24 mouse cellular contexts compared by ENCODE assay signal in genomic region chr2:91436713-91437112, GRCm38 (mm10). TPM values are rescaled to one million over a fixed set of nuclear protein-coding genes. Genes with fewer than 3 reads are reported as not detected.
DNase-seq lines count a peak whose midpoint lies in the region; ATAC-seq and TF ChIP-seq lines count a peak whose summit lies in the region.
"Had no signal": no experiment of that assay in that cellular context is flagged by ENCODE, and none has a peak within 500 bp of the region (broad histone marks: within the 10 kb centered on the region; RNA-seq: fewer than 3 reads in every experiment).

No protein-coding gene starts in this region.

- no peak for DNase-seq in forebrain, embryonic 10.5 days (ENCODE audit: extremely low spot score, low spot score)
- no peak for DNase-seq in heart, postnatal 14 days
- no peak for DNase-seq in layer of hippocampus, adult 2 months (ENCODE audit: low spot score in 2 of 2)
- no peak for DNase-seq in layer of hippocampus, adult 18-20 months (ENCODE audit: low spot score in 2 of 2)
- DNase-seq in forebrain, embryonic 14.5 days (ENCODE audit: low spot score) = no peak
- DNase-seq in embryo, embryonic 11 days = no peak
- DNase-seq: adrenal gland, adult 8-10 months; cerebellum, adult 11-12 months; cerebellum, postnatal 10 days; kidney, adult 18-20 months; kidney, postnatal 4 days; left cerebral cortex, postnatal 4 days; lung, postnatal 14 days; right cerebral cortex, postnatal 25 days; spleen, adult 18-20 months had no signal

- H3K27me3 ChIP-seq in forebrain, embryonic 10.5 days (ENCODE audit: poor library complexity, severe bottlenecking) = 0 out of 2 replicates have a peak, but pooled peaks cover 7% of the 10 kb centered on the region
- no peaks in the 10 kb centered on the region for H3K27me3 ChIP-seq in forebrain, embryonic 16.5 days (replicated peaks; ENCODE audit: control insufficient read depth, insufficient read depth, low read length)
- no peaks in the 10 kb centered on the region for H3K27me3 ChIP-seq in heart, embryonic 12.5 days (replicated peaks)
- no peaks in the 10 kb centered on the region for H3K27me3 ChIP-seq in forebrain, embryonic 14.5 days (replicated peaks; ENCODE audit: control insufficient read depth, insufficient read depth, low read length)
- H3K27me3 ChIP-seq: limb, embryonic 15.5 days; midbrain, embryonic 12.5 days had no signal

- H3K36me3 ChIP-seq in forebrain, embryonic 10.5 days (replicated peaks) = peaks cover 9% of the 10 kb centered on the region; the same call in 1 of the 2 replicates
- no peaks in the 10 kb centered on the region for H3K36me3 ChIP-seq in forebrain, embryonic 16.5 days (ENCODE audit: control insufficient read depth, insufficient read depth)
- no peaks in the 10 kb centered on the region for H3K36me3 ChIP-seq in heart, embryonic 12.5 days
- no peaks in the 10 kb centered on the region for H3K36me3 ChIP-seq in forebrain, embryonic 14.5 days (ENCODE audit: control insufficient read depth, insufficient read depth, low read length)
- H3K36me3 ChIP-seq: limb, embryonic 15.5 days; midbrain, embryonic 12.5 days had no signal

- no peak for ATAC-seq in forebrain, embryonic 16.5 days
- no peak for ATAC-seq in heart, embryonic 12.5 days (ENCODE audit: insufficient number of reproducible peaks, low FRiP score)
- ATAC-seq in forebrain, embryonic 14.5 days = peak; percentile 18; the same call in 1 of the 2 replicates
- ATAC-seq: activated CD4-positive, CD25-positive, alpha-beta regulatory T cell, adult 4 months; inflammation-experienced regulatory T-cells, adult 6 months had no signal

- no peak overlapping the region for H3K9ac ChIP-seq in forebrain, embryonic 16.5 days (replicated peaks; ENCODE audit: low read depth, low read length)
- no peak overlapping the region for H3K9ac ChIP-seq in heart, embryonic 12.5 days
- H3K9ac ChIP-seq in forebrain, embryonic 14.5 days (ENCODE audit: low read length) = no peak overlapping the region
- H3K9ac ChIP-seq: hindbrain, embryonic 14.5 days; limb, embryonic 15.5 days; liver, embryonic 14.5 days; midbrain, embryonic 12.5 days had no signal

- peak overlapping the region; percentile 73 for H3K27ac ChIP-seq in forebrain, embryonic 10.5 days
- H3K27ac ChIP-seq in forebrain, embryonic 16.5 days (ENCODE audit: low read length) = no peak overlapping the region
- peak overlapping the region; percentile 71 for H3K27ac ChIP-seq in heart, embryonic 12.5 days (ENCODE audit: poor library complexity, severe bottlenecking)
- H3K27ac ChIP-seq in layer of hippocampus, adult 2 months = peak overlapping the region; percentile 52; the same call in 1 of the 2 replicates
- H3K27ac ChIP-seq in forebrain, embryonic 14.5 days (ENCODE audit: low read depth, low read length) = peak overlapping the region; percentile 74
- H3K27ac ChIP-seq: hindbrain, embryonic 14.5 days; left cerebral cortex, adult 2 months; limb, embryonic 15.5 days; liver, embryonic 14.5 days had no signal

- no peak overlapping the region for H3K4me3 ChIP-seq in forebrain, embryonic 10.5 days
- no peak overlapping the region for H3K4me3 ChIP-seq in forebrain, embryonic 16.5 days (replicated peaks; ENCODE audit: low read length)
- H3K4me3 ChIP-seq in heart, embryonic 12.5 days = no peak overlapping the region
- H3K4me3 ChIP-seq in layer of hippocampus, adult 2 months = no peak overlapping the region
- no peak overlapping the region for H3K4me3 ChIP-seq in forebrain, embryonic 14.5 days (ENCODE audit: low read depth, low read length)
- H3K4me3 ChIP-seq: left cerebral cortex, adult 2 months; limb, embryonic 15.5 days; midbrain, embryonic 12.5 days had no signal

- peaks cover 36% of the 10 kb centered on the region for H3K4me1 ChIP-seq in forebrain, embryonic 10.5 days
- peaks cover 9% of the 10 kb centered on the region; the same call in 1 of the 2 replicates for H3K4me1 ChIP-seq in forebrain, embryonic 16.5 days (replicated peaks; ENCODE audit: control insufficient read depth, insufficient read depth, low read length)
- peaks cover 15% of the 10 kb centered on the region for H3K4me1 ChIP-seq in heart, embryonic 12.5 days (replicated peaks)
- peaks cover 11% of the 10 kb centered on the region for H3K4me1 ChIP-seq in forebrain, embryonic 14.5 days (ENCODE audit: control insufficient read depth, insufficient read depth, low read length)
- H3K4me1 ChIP-seq: limb, embryonic 15.5 days had no signal

- no peak overlapping the region for H3K4me2 ChIP-seq in forebrain, embryonic 16.5 days (ENCODE audit: low read length)
- 0 out of 2 replicates have a peak overlapping the region, but pooled peaks have one; percentile 6 for H3K4me2 ChIP-seq in heart, embryonic 12.5 days
- no peak overlapping the region for H3K4me2 ChIP-seq in forebrain, embryonic 14.5 days (ENCODE audit: low read length)
- H3K4me2 ChIP-seq: hindbrain, embryonic 14.5 days; limb, embryonic 15.5 days; midbrain, embryonic 12.5 days had no signal

- H3K9me3 ChIP-seq in forebrain, embryonic 10.5 days = no peaks in the 10 kb centered on the region
- H3K9me3 ChIP-seq in forebrain, embryonic 16.5 days (ENCODE audit: control insufficient read depth, low read length) = no peaks in the 10 kb centered on the region
- no peaks in the 10 kb centered on the region for H3K9me3 ChIP-seq in heart, embryonic 12.5 days (replicated peaks)
- H3K9me3 ChIP-seq in forebrain, embryonic 14.5 days (replicated peaks; ENCODE audit: control insufficient read depth, low read length) = no peaks in the 10 kb centered on the region
- H3K9me3 ChIP-seq: limb, embryonic 15.5 days; midbrain, embryonic 12.5 days had no signal

- 74% methylated on average over 8 of the region's 8 CpGs for WGBS in forebrain, embryonic 10.5 days
- 19% methylated on average over 8 of the region's 8 CpGs for WGBS in forebrain, embryonic 16.5 days
- WGBS in heart, embryonic 12.5 days = 76% methylated on average over 8 of the region's 8 CpGs
- WGBS in forebrain, embryonic 14.5 days = 19% methylated on average over 8 of the region's 8 CpGs

- intact Hi-C loops in heart, postnatal 14 days (cut with DNase I) = no loop called here

- no peak for TF ChIP-seq CTCF in layer of hippocampus, adult 2 months (conservative IDR thresholded peaks at IDR 0.05)

RNA-seq across cellular contexts. Expression of gene 1110051M20Rik, which starts 7.8 kb away (rescaled TPM):
- 95.7 and 100 TPM in 2 replicates for polyA plus RNA-seq in forebrain, embryonic 10.5 days (2016; fragmentation: Nextera tagmentation; extraction: Ambion mirVana)
- polyA plus RNA-seq in forebrain, embryonic 16.5 days (2015; fragmentation: Nextera tagmentation; extraction: Ambion mirVana) = 163 and 187 TPM in 2 replicates
- polyA plus RNA-seq in heart, embryonic 12.5 days (2016; fragmentation: Nextera tagmentation; extraction: Ambion mirVana) = 35.7 and 40.1 TPM in 2 replicates
- 10 to 100 TPM; 10.5 to 12.0 TPM for total RNA-seq in heart, postnatal 14 days (2021)
- 100 to 1,000 TPM; 110 to 122 TPM for total RNA-seq in layer of hippocampus, adult 2 months (2021)
- total RNA-seq in layer of hippocampus, adult 18-20 months (2021) = 100 to 1,000 TPM; 111 to 121 TPM
- polyA plus RNA-seq in forebrain, embryonic 14.5 days (2014; fragmentation: Nextera tagmentation; extraction: Ambion mirVana) = 168 and 170 TPM in 2 replicates

RNA-seq across cellular contexts. Expression of gene Lrp4, which starts 20.6 kb away (rescaled TPM):
- 10.6 and 11.3 TPM in 2 replicates for polyA plus RNA-seq in forebrain, embryonic 10.5 days (2016; fragmentation: Nextera tagmentation; extraction: Ambion mirVana)
- polyA plus RNA-seq in forebrain, embryonic 16.5 days (2015; fragmentation: Nextera tagmentation; extraction: Ambion mirVana) = 4.5 and 5.9 TPM in 2 replicates
- 4.4 and 4.9 TPM in 2 replicates for polyA plus RNA-seq in heart, embryonic 12.5 days (2016; fragmentation: Nextera tagmentation; extraction: Ambion mirVana)
- 10 to 100 TPM; 11.1 to 13.3 TPM for total RNA-seq in heart, postnatal 14 days (2021)
- total RNA-seq in layer of hippocampus, adult 2 months (2021) = 10 to 100 TPM; 30.1 to 30.6 TPM
- 10 to 100 TPM; 27.2 to 31.2 TPM for total RNA-seq in layer of hippocampus, adult 18-20 months (2021)
- polyA plus RNA-seq in forebrain, embryonic 14.5 days (2014; fragmentation: Nextera tagmentation; extraction: Ambion mirVana) = 4.7 and 5.1 TPM in 2 replicates
